Mouse (Mus musculus): ENCODE results near the gene Arid5a. TPM values are rescaled to one million over a fixed set of nuclear protein-coding genes. Genes with fewer than 3 reads are reported as not detected.

Gene Arid5a
- total RNA-seq, 1 experiment = 7.9 TPM

DNA sequence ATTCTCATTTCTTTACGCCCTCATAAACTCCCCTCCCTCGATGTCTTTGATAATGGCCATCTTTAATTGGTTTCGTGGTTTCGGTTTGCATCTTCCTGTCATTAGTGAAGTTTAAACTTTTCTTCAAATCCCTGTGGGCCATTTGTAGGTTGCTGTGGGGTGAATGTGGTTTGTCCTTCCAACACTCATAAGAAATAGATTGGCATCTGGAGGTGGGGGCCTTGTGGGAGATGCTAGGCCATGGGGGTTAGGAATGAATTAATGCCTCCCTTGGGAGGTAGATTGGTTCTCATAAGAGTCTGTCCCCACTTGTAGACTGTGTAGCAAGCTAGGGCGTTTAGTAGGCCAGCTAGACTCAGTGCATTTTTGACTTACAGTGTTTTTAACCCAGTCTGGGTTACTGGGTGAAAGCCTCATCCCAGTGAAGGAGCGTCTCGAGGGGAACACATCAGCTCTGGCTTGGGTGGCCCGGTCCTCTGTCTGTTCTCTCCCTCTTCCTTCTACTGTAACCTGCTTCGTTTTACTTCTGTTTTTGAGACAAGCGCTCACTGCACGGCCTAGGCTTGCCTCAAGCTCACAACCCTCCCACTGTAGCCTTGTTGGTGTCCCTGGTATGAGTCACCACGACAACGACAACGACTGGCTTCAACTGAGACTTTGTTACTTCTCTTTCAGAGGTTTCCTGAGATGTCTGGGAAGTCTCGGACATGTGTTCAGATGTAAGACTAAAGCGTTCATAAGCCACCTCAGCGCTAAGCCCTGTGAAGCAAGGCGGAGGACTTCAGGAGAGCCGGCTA is 45.6 kb upstream of the Arid5a start:
- in situ Hi-C loops (cut with MboI; ENCODE audit: low sequenced_read_pairs in 2 of 2, unreplicated experiment in 2 of 2) = no loop called here

DNA sequence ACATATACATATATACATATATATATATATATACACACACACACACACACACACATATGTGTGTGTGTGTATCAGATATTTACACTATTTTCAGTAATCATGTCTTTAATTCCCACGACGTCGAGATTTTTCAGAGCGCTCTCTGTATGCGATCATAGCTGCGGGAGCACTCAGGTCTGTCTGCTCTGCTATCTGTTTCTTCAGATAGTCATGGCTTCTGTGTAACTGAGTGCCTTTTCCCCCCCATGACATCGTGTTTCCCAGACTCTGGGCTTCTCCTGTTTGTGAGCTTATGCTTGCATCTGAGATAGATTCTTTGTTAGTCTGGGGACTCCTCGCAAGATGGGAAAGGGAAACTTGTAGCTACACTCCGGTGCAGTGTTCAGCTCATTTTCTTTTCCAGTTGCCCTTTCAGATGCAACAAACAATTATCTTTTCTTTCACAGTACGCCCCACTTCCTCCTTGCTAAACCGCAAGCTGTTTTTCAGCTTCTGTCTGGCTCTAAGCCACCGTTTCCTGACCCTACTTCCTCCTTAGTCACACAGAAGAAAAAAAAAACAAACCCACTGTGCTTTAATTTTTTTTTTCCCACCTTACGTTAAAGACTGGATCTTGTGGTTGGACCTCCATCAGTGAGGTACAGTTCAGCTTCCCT is 43.6 kb upstream of the Arid5a start:
- no peak overlapping the region for H3K27ac ChIP-seq (ENCODE audit: insufficient read depth, low read depth, low read length, poor library complexity, severe bottlenecking)
- TF ChIP-seq HCFC1 (IDR thresholded peaks at IDR 0.05; ENCODE audit: borderline replicate concordance, insufficient read depth, low read length) (no peak), MAFK (IDR thresholded peaks at IDR 0.05; ENCODE audit: insufficient read depth, low read depth, low read length) (no peak), ZNF384 (IDR thresholded peaks at IDR 0.05; ENCODE audit: low read depth, low read length) (no peak), CHD2 (IDR thresholded peaks at IDR 0.05; ENCODE audit: low read depth, low read length) (no peak), ZC3H11A (IDR thresholded peaks at IDR 0.05; ENCODE audit: borderline replicate concordance, low read depth, low read length) (no peak)
- no peak overlapping the region for H3K9ac ChIP-seq (ENCODE audit: insufficient read depth, low read depth, low read length, poor library complexity, severe bottlenecking)
- no peak for DNase-seq (ENCODE audit: low read depth, low spot score)
- no peaks in the 10 kb centered on the region for H3K36me3 ChIP-seq (ENCODE audit: control insufficient read depth, insufficient read depth, low read length, poor library complexity, severe bottlenecking)
- H3K4me3 ChIP-seq (ENCODE audit: insufficient read depth in 1 of 2, low read depth in 1 of 2, low read length in 2 of 2, poor library complexity in 1 of 2, severe bottlenecking in 1 of 2) = no peak overlapping the region
- in situ Hi-C loops (cut with MboI; ENCODE audit: low sequenced_read_pairs in 2 of 2, unreplicated experiment in 2 of 2) = no loop called here
- H3K9me3 ChIP-seq (ENCODE audit: control insufficient read depth, insufficient read depth, low read depth, low read length) = no peaks in the 10 kb centered on the region
- H3K4me1 ChIP-seq (ENCODE audit: control insufficient read depth in 2 of 2, insufficient read depth in 2 of 2, low read length in 2 of 2, poor library complexity in 1 of 2) = no peaks in the 10 kb centered on the region

More for the DNA sequence above, 45.6 kb upstream of the Arid5a start:
- Histone ChIP-seq H3K4me1 (ENCODE audit: control insufficient read depth in 2 of 2, insufficient read depth in 2 of 2, low read length in 2 of 2, poor library complexity in 1 of 2) (no peaks in the 10 kb centered on the region), H3K36me3 (ENCODE audit: control insufficient read depth, insufficient read depth, low read length, poor library complexity, severe bottlenecking) (no peaks in the 10 kb centered on the region), H3K9me3 (ENCODE audit: control insufficient read depth, insufficient read depth, low read depth, low read length) (no peaks in the 10 kb centered on the region), H3K4me3 (ENCODE audit: insufficient read depth in 1 of 2, low read depth in 1 of 2, low read length in 2 of 2, poor library complexity in 1 of 2, severe bottlenecking in 1 of 2) (no peak overlapping the region), H3K27ac (ENCODE audit: insufficient read depth, low read depth, low read length, poor library complexity, severe bottlenecking) (no peak overlapping the region), H3K9ac (ENCODE audit: insufficient read depth, low read depth, low read length, poor library complexity, severe bottlenecking) (no peak overlapping the region)
- TF ChIP-seq ZNF384 (IDR thresholded peaks at IDR 0.05; ENCODE audit: low read depth, low read length) (no peak), ZC3H11A (IDR thresholded peaks at IDR 0.05; ENCODE audit: borderline replicate concordance, low read depth, low read length) (no peak)
- no peak for DNase-seq (ENCODE audit: low read depth, low spot score)

DNA sequence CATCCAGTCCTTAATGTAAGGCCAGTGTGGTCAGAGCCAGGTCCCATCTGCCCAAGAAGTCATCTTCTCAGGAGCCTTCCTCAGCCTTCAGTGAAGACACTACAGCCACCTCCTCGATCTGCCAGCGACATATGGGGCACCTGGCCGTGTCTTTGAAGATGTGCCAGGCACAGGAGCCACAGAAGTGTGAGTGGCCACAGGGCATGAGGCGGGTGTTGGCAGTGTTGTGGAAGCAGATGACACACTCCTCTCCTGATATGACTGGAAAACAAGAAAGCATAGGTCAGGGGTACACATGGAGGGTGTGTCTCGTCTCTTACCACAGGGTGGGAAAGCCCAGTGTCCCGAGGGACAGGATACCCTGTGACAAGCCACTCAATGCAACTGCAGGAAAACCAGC is 41.2 kb upstream of the Arid5a start:
- in situ Hi-C loops (cut with MboI; ENCODE audit: low sequenced_read_pairs in 2 of 2, unreplicated experiment in 2 of 2) = no loop called here
- no peak overlapping the region for H3K9ac ChIP-seq (ENCODE audit: insufficient read depth, low read depth, low read length, poor library complexity, severe bottlenecking)
- TF ChIP-seq ZNF384 (IDR thresholded peaks at IDR 0.05; ENCODE audit: low read depth, low read length) (no peak), MAFK (IDR thresholded peaks at IDR 0.05; ENCODE audit: insufficient read depth, low read depth, low read length) (no peak), CHD2 (IDR thresholded peaks at IDR 0.05; ENCODE audit: low read depth, low read length) (no peak), ZC3H11A (IDR thresholded peaks at IDR 0.05; ENCODE audit: borderline replicate concordance, low read depth, low read length) (no peak), HCFC1 (IDR thresholded peaks at IDR 0.05; ENCODE audit: borderline replicate concordance, insufficient read depth, low read length) (no peak)
- H3K4me1 ChIP-seq (ENCODE audit: control insufficient read depth in 2 of 2, insufficient read depth in 2 of 2, low read length in 2 of 2, poor library complexity in 1 of 2) = peaks cover 0 to 2% of the 10 kb centered on the region in 2 experiments; a peak in 2 of 4 replicates
- no peak overlapping the region for H3K27ac ChIP-seq (ENCODE audit: insufficient read depth, low read depth, low read length, poor library complexity, severe bottlenecking)
- no peaks in the 10 kb centered on the region for H3K9me3 ChIP-seq (ENCODE audit: control insufficient read depth, insufficient read depth, low read depth, low read length)
- no peak overlapping the region for H3K4me3 ChIP-seq (ENCODE audit: insufficient read depth in 1 of 2, low read depth in 1 of 2, low read length in 2 of 2, poor library complexity in 1 of 2, severe bottlenecking in 1 of 2)
- DNase-seq (ENCODE audit: low read depth, low spot score) = no peak
- no peaks in the 10 kb centered on the region for H3K36me3 ChIP-seq (ENCODE audit: control insufficient read depth, insufficient read depth, low read length, poor library complexity, severe bottlenecking)

DNA sequence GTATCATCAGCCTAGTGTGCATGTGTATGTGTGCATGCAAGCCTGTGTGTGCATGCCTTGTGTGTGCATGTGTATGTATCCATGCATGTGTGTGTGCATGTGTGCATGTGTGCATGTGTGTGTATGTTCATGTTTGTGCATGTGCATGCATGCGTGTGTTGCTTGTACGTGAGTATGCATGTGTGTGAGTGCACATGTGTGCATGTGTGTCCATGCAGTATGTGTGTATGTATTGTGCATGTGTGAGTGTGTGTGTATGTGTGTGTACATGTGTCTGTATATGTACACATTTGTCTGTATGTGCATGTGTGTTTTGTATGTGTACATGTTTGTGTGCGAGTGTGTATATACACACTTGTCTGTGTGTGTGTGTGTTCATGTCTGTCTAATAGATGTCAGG is 39.9 kb upstream of the Arid5a start:
- in situ Hi-C loops (cut with MboI; ENCODE audit: low sequenced_read_pairs in 2 of 2, unreplicated experiment in 2 of 2) = no loop called here
- no peaks in the 10 kb centered on the region for H3K36me3 ChIP-seq (ENCODE audit: control insufficient read depth, insufficient read depth, low read length, poor library complexity, severe bottlenecking)
- H3K9me3 ChIP-seq (ENCODE audit: control insufficient read depth, insufficient read depth, low read depth, low read length) = no peaks in the 10 kb centered on the region
- H3K4me1 ChIP-seq (ENCODE audit: control insufficient read depth in 2 of 2, insufficient read depth in 2 of 2, low read length in 2 of 2, poor library complexity in 1 of 2) = peaks cover 0 to 2% of the 10 kb centered on the region in 2 experiments; a peak in 2 of 4 replicates
- no peak overlapping the region for H3K9ac ChIP-seq (ENCODE audit: insufficient read depth, low read depth, low read length, poor library complexity, severe bottlenecking)
- DNase-seq (ENCODE audit: low read depth, low spot score) = no peak
- H3K27ac ChIP-seq (ENCODE audit: insufficient read depth, low read depth, low read length, poor library complexity, severe bottlenecking) = no peak overlapping the region
- no peak for TF ChIP-seq MAFK (IDR thresholded peaks at IDR 0.05; ENCODE audit: insufficient read depth, low read depth, low read length)
- no peak for TF ChIP-seq ZNF384 (IDR thresholded peaks at IDR 0.05; ENCODE audit: low read depth, low read length)
- no peak for TF ChIP-seq ZC3H11A (IDR thresholded peaks at IDR 0.05; ENCODE audit: borderline replicate concordance, low read depth, low read length)
- TF ChIP-seq CHD2 (IDR thresholded peaks at IDR 0.05; ENCODE audit: low read depth, low read length) = no peak
- no peak for TF ChIP-seq HCFC1 (IDR thresholded peaks at IDR 0.05; ENCODE audit: borderline replicate concordance, insufficient read depth, low read length)
- H3K4me3 ChIP-seq (ENCODE audit: insufficient read depth in 1 of 2, low read depth in 1 of 2, low read length in 2 of 2, poor library complexity in 1 of 2, severe bottlenecking in 1 of 2) = no peak overlapping the region

Measured in ES-E14 (cell line).